Mouse (Mus musculus) heart, postnatal 10 days (tissue): ENCODE measurements around the gene Gstp1. TPM values are rescaled to one million over a fixed set of nuclear protein-coding genes. Genes with fewer than 3 reads are reported as not detected.

Source experiments
- total RNA-seq, 2 experiments: library from RNA; stranded (reverse); gene quantifications; 2 replicates each; pipeline ENCODE4 v1.2.3; 2021

Gstp1 gene
- total RNA-seq, 2 experiments from 2014 or later = 270 to 278 TPM

Other genes with a start within 250 kb of the Gstp1 start
- gene Chka, start 186.2 kb downstream of the Gstp1 start, total RNA-seq = 10 to 100 TPM; 12.1 to 17.8 TPM
- gene Tcirg1, start 130.9 kb downstream of the Gstp1 start, total RNA-seq = 10 to 100 TPM; 15.7 to 16.2 TPM
- gene Ndufs8, start 125.2 kb downstream of the Gstp1 start, total RNA-seq = 100 to 1,000 TPM; 358 to 371 TPM
- 1 to 10 TPM; 2.6 to 2.7 TPM for gene Aldh3b1, start 108.2 kb downstream of the Gstp1 start, total RNA-seq
- 10 to 100 TPM; 19.7 to 24.5 TPM for gene Unc93b1, start 102.8 kb downstream of the Gstp1 start, total RNA-seq
- under 1 TPM; 0.10 to 0.24 TPM for gene Aldh3b3, start 79.3 kb downstream of the Gstp1 start, total RNA-seq
- under 1 TPM; 0.32 to 0.72 TPM for gene Aldh3b2, start 65.7 kb downstream of the Gstp1 start, total RNA-seq
- gene Acy3, start 51.4 kb downstream of the Gstp1 start, total RNA-seq = 10 to 100 TPM; 12.8 to 13.4 TPM
- not detected for gene Tbx10, start 45.2 kb downstream of the Gstp1 start, total RNA-seq
- gene Nudt8, start 37.4 kb downstream of the Gstp1 start, total RNA-seq = 10 to 100 TPM; 61.2 to 71.2 TPM
- gene Gm49405, start 37.4 kb downstream of the Gstp1 start, total RNA-seq = 1 to 10 TPM; 1.4 to 1.6 TPM
- gene Doc2g, start 34.7 kb downstream of the Gstp1 start, total RNA-seq = 100 to 1,000 TPM; 102 to 103 TPM
- 100 to 1,000 TPM; 960 to 987 TPM for gene Ndufv1, start 25.2 kb downstream of the Gstp1 start, total RNA-seq
- 10 to 100 TPM; 87.3 to 90.7 TPM for gene Gstp2, start 8.0 kb upstream of the Gstp1 start, total RNA-seq
- not detected for gene Gstp3, start 21.6 kb upstream of the Gstp1 start, total RNA-seq
- not detected for gene Cabp2, start 43.6 kb upstream of the Gstp1 start, total RNA-seq
- gene Cdk2ap2, start 59.2 kb upstream of the Gstp1 start, total RNA-seq = 10 to 100 TPM; 21.9 to 26.3 TPM
- 10 to 100 TPM; 30.8 to 32.8 TPM for gene Pitpnm1, start 62.0 kb upstream of the Gstp1 start, total RNA-seq
- 10 to 100 TPM; 47.7 to 62.6 TPM for gene Aip, start 87.9 kb upstream of the Gstp1 start, total RNA-seq
- gene Gpr152, start 101.8 kb upstream of the Gstp1 start, total RNA-seq = not detected
- not detected for gene Cabp4, start 106.0 kb upstream of the Gstp1 start, total RNA-seq
- gene Coro1b, start 110.6 kb upstream of the Gstp1 start, total RNA-seq = 10 to 100 TPM; 87.2 to 90.7 TPM
- gene Ptprcap, start 115.6 kb upstream of the Gstp1 start, total RNA-seq = 1 to 10 TPM; 1.6 to 2.2 TPM
- gene Rps6kb2, start 125.4 kb upstream of the Gstp1 start, total RNA-seq = 10 to 100 TPM; 22.4 to 24.3 TPM
- 10 to 100 TPM; 40.2 to 53.6 TPM for gene Carns1, start 137.5 kb upstream of the Gstp1 start, total RNA-seq
- 1 to 10 TPM; 2.6 to 2.9 TPM for gene Tbc1d10c, start 153.3 kb upstream of the Gstp1 start, total RNA-seq
- gene Ppp1ca, start 154.1 kb upstream of the Gstp1 start, total RNA-seq = 100 to 1,000 TPM; 420 to 454 TPM
- 1 to 10 TPM; 6.0 to 8.6 TPM for gene Rad9a, start 163.7 kb upstream of the Gstp1 start, total RNA-seq
- 1 to 10 TPM; 1.6 to 2.5 TPM for gene Clcf1, start 176.3 kb upstream of the Gstp1 start, total RNA-seq
- not detected for gene AC109138.7, start 176.4 kb upstream of the Gstp1 start, total RNA-seq
- 10 to 100 TPM; 10.7 to 13.5 TPM for gene Pold4, start 193.9 kb upstream of the Gstp1 start, total RNA-seq
- 10 to 100 TPM in 1 of 2 experiments, 1 to 10 TPM in 1; 10.0 to 12.0 TPM for gene Ssh3, start 231.2 kb upstream of the Gstp1 start, total RNA-seq
- gene Ankrd13d, start 245.2 kb upstream of the Gstp1 start, total RNA-seq = 1 to 10 TPM in 1 of 2 experiments, under 1 TPM in 1; 0.98 to 1.5 TPM